In the genomic region with DNA sequence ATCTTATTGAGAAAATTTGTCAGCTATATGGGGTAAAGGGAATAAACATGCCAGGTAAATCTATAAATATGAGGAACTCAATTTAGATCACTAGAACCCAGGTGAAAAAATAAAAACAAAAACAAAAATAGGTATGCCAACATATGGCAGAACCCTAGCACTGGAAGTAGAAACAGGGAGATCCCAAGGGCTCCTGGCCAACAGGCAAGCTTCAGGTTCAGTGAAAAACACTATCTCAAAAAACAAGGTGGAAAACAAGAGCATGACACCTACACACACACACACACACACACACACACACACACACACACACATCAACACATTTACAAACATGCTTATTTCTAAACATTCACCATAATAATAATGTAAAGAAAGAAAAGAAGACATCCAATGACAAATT, we compare ENCODE assay signal across 28 mouse cellular contexts.
"Had no signal": no experiment of that assay in that cellular context is flagged by ENCODE, and none has a peak within 500 bp of the region (broad histone marks: within the 10 kb centered on the region; RNA-seq: fewer than 3 reads in every experiment).

No protein-coding gene starts in this region.

- H3K27ac ChIP-seq: limb, embryonic 10.5 days; limb, embryonic 12.5 days; limb, embryonic 13.5 days; limb, embryonic 15.5 days; liver, embryonic 12.5 days; liver, embryonic 13.5 days; liver, embryonic 14.5 days; liver, embryonic 15.5 days; lung, embryonic 15.5 days; macrophage; midbrain, embryonic 10.5 days; midbrain, embryonic 12.5 days; midbrain, embryonic 13.5 days; midbrain, embryonic 15.5 days; neural tube, embryonic 12.5 days had no signal

- DNase-seq: left cerebral cortex, postnatal 4 days; liver; liver, embryonic 13.5 days; liver, postnatal 0 days; lung, adult 18-20 months; lung, adult 2 months; lung, embryonic 14.5 days; lung, postnatal 10 days; lung, postnatal 14 days; lung, postnatal 36 days; lung, postnatal 4 days; midbrain, embryonic 14.5 days had no signal

- H3K4me3 ChIP-seq: limb, embryonic 10.5 days; limb, embryonic 12.5 days; limb, embryonic 13.5 days; limb, embryonic 15.5 days; liver, embryonic 12.5 days; liver, embryonic 13.5 days; liver, embryonic 15.5 days; lung, embryonic 15.5 days; megakaryocyte, embryonic 14.5 days; midbrain, embryonic 10.5 days; midbrain, embryonic 12.5 days; midbrain, embryonic 13.5 days; midbrain, embryonic 15.5 days; myocyte; neural tube, embryonic 12.5 days had no signal

- H3K27me3 ChIP-seq: limb, embryonic 12.5 days; limb, embryonic 13.5 days; limb, embryonic 15.5 days; liver, embryonic 12.5 days; liver, embryonic 13.5 days; liver, embryonic 15.5 days; lung, embryonic 15.5 days; megakaryocyte, embryonic 14.5 days; midbrain, embryonic 12.5 days; midbrain, embryonic 13.5 days; midbrain, embryonic 15.5 days; neural tube, embryonic 12.5 days had no signal

- H3K4me1 ChIP-seq: limb, embryonic 10.5 days; limb, embryonic 12.5 days; limb, embryonic 13.5 days; limb, embryonic 15.5 days; liver, embryonic 12.5 days; liver, embryonic 13.5 days; liver, embryonic 15.5 days; lung, embryonic 15.5 days; megakaryocyte, embryonic 14.5 days; midbrain, embryonic 10.5 days; midbrain, embryonic 12.5 days; midbrain, embryonic 13.5 days; midbrain, embryonic 15.5 days; neural tube, embryonic 12.5 days had no signal
